Mouse (Mus musculus): ENCODE measurements around the gene Mtcl1.

The Mtcl1 gene

DNA sequence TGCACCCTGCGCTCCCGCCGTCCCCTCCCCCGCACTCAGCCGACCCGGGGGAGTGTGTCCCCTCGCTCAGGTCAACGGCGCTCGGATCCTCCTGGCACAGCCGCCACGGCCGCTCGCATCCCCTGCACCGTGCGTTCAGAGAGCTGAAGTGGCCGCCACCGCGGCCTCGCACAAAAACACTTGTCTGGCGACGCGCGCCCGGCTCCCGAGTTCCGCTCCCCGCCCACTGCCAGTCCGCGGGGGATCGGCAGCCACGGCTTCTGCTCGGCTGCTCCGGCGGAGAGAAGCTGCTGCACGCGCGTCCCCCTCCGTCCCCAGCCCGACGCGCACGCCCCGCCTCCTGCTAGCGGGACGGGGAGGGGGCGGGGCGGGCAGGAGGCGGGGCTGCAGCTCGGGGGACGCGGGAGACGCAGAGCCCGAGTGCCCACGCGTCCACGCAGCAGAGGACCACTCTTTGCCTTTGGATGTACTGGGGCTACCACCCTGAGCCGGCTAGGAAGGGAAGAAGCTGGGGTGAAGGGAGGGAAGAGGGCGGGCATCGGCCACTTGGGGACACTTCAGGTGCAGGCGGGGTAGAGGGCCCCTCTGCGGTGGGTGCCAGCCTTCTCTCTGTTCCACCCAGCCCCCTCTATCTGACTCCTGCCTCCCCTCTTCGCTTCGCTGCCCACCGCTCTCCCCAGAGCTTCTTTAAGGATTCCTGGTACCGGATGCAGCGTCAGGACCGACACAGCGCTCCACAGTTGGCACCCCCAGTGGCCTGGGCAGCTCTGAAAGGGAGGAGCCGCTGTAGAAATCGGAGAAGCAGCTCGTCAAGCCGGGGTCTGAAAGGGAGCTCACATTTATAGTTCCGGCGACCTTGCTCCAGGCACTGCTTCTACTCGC lies at the start of gene Mtcl1:
Gene Mtcl1 (minus strand): TSS at position 291 of the 882 bp plus-strand sequence.
- DNase-seq (ENCODE audit: low read depth) = peak; percentile 21

DNA sequence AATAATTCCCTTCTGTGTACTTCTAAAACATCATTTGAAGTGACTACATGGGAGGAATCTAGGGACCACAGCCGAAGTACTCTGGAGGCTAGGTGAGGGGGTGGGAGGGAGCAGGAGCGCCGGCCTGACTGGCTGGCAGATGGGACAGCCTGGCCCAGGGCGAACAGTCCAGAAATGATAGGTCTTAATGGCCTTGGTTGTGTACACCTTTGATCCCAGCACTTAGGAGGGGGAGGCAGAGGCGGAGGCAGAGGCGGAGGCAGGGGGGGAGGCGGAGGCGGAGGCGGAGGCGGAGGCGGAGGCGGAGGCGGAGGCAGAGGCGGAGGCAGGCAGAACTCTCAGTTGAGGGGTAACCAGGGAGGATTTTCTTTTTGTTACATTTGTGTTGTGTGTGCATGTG lies 49.0 kb upstream of the Mtcl1 start:
- no peak for DNase-seq (ENCODE audit: low read depth)

DNA sequence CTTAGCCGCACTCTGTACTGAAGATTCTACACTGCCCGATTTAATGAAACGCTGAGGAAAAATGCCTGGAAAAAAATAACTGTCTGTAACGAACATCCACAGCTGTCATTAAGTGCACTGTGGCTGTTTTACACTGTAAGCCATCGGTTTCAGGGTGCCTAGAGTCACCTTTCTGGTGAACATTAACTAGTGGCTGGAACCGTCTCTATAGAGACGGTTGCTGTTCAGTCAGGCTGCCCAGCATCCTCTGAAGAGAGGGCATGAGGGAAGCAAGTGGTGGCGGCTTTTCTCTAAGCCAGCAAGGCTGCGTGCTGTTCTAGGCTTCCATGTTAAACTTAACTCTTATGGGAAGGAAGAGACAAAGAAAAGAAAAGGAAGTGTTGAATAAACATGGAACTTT lies 47.0 kb upstream of the Mtcl1 start:
- DNase-seq (ENCODE audit: low read depth) = no peak

DNA sequence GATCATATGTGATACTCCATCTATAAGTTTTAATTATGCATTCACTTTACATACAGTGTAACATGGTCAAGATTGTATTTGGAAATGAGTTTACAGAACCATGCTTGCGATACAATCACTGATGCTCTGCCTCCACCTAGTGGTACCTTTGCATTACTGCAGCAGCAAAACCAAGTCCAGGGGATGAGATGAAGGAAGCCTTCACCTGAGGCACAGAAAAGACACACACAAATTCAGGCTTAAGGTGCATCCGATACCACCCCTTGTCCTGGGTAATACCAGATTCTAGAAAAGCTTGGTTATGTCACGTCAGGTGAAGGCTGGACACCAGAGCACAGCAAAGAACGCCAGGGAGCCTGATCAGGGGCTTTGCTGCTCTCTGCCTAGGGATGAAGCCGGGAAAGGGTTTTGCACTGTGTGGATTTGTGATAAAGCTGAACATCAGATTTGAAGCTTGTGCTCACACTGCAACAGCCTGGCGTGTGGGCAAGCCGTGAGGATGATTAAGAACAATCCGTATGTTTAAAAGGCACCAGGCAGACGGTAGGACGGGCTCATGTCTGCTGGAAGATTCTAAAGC lies 40.6 kb upstream of the Mtcl1 start:
- DNase-seq (ENCODE audit: low read depth) = peak; percentile 69

DNA sequence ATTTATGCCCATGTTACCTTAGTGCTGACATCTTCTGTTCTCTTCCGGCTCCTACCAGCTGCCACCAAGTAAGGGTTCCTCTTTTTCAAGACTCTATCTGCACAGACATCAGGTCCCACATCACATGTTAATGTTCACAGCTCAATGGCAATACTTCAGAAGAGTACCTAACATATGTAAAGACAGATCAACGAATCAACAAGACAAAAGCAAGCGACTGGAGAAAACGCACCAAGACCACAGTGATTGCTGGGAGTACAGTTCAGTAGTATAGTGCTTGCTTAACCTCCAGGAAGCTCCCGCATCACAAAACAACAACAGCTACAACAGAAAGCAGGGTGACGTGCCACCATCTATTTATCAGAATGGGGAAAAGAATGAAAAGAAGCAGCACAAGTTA lies 37.0 kb upstream of the Mtcl1 start:
- DNase-seq (ENCODE audit: low read depth) = no peak

DNA sequence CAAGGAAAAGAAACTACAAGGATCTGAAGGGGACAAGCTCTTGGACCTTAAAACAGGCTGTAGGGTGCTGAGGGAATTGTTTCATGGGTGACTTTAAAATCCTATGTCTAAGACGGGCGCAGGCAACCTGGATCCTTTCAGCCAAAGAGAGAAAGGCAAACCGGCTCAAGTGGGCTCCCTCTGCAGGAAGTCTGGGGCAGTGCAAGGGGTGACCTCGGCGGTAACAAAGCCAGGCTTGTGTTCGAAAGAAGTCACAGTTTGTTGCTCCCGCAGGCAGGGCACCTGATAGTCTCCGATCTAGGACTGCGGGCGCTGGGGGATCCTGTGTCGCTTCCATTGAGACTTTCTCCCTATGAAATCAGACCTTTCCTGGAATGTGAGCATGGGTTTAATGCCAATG lies 36.2 kb upstream of the Mtcl1 start:
- peak; percentile 55 for DNase-seq (ENCODE audit: low read depth)

DNA sequence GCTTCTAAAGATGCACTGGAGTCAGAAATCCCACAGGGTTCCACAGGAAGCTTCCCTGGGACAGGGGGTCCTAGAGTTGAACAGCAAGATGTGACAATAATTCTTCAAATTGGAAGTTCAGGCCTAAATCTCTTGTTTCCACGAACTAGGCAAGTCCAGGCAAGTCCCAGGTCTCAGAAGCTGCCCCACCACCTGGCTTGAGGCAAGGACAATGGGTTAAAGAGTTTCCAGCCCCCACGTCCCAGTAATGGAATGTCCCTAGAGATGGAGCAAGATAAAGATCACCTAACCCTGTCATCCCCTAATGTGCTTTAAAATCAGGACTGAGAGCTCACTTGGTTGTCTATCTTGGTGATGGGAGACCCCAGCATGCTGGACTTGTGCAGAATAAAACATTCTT lies 35.4 kb upstream of the Mtcl1 start:
- no peak for DNase-seq (ENCODE audit: low read depth)

DNA sequence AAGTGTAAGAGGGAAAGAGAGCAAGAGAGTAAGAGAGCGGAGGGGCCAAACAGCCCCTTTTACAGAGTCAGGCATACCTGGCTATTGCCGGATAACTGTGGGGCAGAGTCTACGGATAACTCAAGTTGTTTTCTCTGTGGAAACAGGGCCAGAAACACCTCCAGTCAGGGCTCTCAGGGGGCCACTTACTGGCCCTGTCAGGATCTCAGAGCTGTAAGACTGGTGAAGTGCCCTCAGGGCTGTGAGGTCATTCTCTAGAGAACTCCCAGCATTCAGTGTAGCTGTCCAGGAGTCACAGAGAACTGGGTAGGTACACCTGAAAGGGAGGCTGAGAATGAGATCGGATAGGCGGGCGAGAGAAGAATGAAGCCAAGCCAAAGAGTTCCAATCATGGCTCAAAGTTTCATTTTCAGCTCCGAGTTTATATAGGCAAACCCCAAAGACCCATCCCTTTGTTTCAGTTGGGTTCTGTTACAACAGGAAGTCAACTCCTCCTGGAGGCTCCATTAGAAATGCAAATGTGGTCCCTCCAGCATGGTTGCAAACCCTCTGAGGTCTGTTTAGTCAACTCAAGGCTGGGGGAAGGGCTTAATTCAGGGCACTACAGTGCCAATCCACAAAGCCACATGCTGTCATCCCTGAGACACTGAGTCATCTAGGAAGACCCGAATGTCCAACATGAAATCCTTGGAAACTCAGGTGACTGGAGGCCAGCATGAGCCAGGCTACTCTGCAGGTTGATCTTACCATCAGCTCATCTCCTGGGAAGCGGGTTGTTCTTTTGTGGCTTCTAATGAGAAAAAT lies 34.3 kb upstream of the Mtcl1 start:
- DNase-seq (ENCODE audit: low read depth) = no peak

DNA sequence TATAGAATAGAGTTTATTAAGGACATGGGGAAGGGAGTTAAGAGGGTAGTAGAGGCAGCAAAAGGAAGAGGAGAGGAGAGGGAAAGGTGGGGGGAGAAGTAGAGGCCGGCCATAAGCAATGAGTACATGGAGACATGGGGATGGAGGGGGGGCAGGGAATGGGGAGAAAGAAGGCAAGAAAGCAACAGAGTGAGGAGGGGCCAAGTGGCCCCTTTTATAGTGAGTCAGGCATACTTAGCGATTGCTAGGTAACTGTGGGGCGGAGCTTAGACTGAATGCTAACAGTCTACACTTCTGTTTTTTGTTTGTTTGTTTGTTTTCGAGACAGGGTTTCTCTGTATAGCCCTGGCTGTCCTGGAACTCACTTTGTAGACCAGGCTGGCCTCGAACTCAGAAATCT lies 31.7 kb upstream of the Mtcl1 start:
- no peak for DNase-seq (ENCODE audit: low read depth)

DNA sequence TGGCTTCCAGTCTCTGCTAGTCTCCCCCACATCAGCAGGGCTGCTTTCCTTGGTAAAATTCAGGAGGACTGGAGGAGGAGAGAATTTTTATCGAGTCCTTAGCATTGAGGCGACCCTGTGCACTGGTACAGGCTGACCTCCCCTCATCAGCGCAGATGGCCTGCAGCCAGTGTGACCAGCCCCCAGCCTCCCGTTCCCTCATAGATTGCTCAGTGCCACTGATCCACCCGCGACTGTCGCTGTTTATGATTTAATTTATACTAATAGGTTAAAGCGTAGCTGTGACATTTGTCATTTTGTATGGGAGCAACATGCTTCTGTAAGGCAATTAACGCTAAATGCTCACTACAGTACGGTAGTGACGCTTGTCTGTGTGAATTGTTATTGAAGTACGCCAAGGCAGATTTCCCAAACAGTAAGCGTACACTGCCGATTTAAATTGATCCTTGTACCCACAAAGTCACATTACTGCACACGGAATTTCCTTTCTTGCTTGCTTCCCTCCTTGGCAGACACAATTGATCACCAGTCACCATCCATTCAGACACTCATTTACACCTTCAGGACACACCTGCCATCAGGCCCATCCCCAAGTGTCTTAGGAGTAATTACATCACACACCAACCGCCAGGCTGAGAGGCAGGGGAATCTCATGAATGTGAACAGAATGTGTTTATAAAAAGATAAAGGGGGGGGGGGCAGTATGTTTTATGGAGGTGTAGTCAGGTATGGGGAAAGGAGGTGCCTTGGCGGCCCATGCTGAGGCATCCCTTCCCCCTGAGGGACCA lies 31.1 kb upstream of the Mtcl1 start:
- no peak for DNase-seq (ENCODE audit: low read depth)

DNA sequence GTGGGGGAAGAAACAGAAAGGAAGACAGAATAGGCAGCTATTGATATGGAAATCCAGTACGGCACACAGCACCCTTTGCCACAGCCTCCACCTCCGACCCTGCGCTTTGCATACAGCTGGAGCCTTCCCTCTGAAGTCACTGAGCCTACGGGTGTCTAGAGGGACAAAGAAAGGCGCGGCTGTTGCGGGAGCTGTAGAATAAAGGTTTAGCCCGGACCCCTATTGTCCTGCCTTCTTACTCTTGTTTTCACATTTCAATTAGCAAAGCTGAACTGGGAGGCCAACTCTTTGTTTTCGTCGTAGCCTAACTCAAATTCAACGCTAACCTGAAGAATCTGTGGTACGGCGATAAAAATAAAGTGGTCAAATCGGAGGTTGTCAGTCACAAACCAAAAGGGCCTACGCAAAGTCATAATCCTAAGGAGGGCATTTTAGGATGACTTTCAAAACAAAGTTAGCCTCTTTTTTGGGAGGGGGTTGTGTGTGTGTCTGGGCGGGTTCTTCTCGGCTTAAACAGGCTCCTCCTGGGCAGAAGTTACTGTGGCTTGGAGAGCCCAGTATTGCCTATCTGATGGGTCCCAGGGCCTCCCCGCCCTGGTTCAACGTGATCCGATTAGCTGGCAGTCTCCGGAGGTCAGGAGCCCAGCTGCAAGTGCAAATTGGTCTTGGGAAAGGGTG lies 30.4 kb upstream of the Mtcl1 start:
- no peak for DNase-seq (ENCODE audit: low read depth)

DNA sequence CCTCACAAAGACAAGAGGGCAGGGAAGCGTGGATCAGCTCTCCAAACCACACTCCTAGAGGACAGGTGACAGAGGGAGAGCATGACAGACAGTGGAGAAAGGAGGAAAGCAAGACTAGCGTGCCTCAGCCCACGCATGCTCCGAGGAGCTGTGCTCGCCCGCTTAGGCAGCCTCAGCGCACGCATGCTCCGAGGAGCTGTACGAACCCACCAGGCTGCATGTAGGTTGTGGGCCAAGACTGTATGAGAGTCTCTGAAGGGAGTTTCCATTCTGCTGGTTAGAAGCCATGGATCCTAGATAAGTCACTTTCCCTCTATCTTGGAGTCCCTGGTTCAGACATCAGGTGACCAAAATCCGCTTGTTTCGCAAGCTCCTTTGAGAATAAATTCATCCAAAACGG lies 29.8 kb upstream of the Mtcl1 start:
- DNase-seq (ENCODE audit: low read depth) = no peak

DNA sequence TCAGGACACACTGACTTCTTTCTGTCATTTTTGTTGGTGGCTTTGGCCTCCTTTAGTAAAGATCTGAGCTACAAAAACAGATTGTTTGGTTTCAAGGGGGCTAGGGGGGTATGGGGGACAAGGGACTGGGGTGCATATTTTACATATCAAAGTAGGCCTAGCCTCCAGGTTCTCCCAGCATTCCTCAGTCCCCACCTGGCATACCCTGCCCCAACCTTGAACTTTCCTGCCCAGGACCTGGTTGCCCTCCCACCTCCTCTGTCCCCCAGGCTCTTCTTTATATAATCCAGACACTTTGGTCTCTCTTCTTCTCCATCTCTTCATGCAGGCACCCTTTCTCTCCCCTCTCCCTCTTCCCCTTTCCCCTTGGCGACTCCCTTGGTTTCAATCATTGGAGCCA lies 23.7 kb upstream of the Mtcl1 start:
- no peak for DNase-seq (ENCODE audit: low read depth)

DNA sequence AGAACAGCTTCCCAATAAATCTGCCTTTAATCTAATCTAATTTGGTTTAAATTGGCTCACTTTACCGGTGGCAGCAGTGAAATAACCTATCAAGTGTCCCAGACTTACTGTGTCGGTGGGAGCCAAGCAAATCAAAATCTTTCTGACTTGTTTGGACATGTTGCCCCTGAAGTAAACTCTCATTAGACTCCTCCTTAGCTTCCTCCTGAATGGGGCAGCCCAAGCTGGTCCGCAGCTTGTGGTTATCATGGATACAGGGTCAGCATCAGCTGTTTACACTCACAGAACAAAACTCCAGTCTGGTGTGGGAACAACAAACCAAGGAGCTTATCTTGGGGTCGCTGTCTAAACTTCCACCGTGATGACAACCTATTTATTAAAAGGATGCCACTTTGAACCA lies 22.2 kb upstream of the Mtcl1 start:
- no peak for DNase-seq (ENCODE audit: low read depth)

DNA sequence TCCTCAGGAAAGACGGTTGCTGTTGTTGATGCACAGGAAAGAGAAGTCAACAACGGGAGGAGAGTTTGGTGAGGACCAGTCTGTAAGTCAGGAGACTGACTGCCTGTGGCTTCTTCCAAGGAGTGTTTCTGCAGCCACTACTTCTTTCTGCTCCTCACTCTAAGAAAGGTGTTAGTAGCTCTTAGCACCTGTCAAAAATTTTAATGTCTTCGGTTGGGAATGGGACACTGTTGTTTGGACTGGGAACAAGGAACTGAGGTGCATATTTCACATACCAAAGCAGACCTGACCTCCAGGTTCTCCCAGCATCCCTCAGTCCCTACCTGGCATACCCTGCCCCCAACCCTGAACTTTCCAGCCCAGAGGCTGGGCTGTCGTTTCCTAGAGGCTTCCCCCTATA lies 21.7 kb upstream of the Mtcl1 start:
- DNase-seq (ENCODE audit: low read depth) = no peak

DNA sequence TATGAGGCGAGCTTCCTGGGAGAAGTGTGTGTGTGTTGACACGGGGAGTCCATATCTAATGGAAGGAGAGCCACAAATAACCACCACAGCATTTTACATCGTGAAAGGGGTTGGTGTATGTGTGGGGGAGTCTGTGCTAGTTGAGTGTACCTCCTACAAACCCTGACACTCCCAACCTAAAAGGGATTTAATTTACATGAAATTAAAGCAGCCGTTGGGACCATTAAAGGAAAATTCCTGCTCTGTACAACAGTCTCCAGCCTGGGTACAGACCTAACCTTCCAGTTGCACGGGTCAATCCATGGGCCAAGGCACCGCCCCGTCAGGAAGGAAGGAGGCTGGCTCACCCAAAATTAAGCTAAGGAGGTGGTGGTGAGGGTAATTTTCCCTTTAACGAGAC lies 20.5 kb upstream of the Mtcl1 start:
- no peak for DNase-seq (ENCODE audit: low read depth)

DNA sequence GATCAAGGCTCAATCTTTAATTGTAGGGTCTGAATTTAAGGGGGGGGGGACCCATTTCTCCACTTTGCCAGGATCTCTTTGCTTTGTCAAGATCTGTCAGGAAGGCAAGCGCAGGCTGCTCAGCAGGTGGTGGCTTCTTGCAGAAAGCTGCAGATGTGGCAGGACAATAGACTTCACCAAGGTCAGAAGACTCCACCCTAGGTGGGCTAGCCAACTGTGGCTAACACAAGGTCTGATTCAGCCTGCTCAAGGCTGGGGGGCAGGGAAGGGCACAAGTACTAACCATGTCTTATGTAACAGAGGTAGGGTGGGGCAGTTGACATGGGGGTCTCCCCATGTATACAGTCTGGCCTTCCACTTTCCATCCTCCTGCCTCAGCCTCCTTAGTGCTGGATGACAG lies 7.7 kb upstream of the Mtcl1 start:
- no peak for DNase-seq (ENCODE audit: low read depth)

DNA sequence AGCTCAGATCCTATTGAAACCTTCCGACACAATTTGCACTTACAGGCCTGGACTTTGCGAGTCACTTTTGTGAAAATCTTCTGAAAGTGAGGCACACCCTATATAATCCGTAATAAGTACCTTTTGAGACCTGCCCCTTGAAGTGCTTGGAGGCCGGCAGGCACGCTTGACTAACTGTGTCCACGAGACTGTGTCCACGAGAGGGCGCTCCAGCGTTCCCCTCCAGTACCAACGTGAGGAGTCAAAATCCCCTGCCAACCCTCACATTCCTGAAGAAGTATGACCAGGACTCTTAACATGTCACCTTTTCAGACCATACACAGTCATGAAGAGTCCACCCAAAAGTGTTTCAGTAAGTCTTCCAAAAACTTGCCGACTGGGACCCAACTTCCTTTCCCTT lies 1.6 kb upstream of the Mtcl1 start:
- DNase-seq (ENCODE audit: low read depth) = peak; percentile 56

DNA sequence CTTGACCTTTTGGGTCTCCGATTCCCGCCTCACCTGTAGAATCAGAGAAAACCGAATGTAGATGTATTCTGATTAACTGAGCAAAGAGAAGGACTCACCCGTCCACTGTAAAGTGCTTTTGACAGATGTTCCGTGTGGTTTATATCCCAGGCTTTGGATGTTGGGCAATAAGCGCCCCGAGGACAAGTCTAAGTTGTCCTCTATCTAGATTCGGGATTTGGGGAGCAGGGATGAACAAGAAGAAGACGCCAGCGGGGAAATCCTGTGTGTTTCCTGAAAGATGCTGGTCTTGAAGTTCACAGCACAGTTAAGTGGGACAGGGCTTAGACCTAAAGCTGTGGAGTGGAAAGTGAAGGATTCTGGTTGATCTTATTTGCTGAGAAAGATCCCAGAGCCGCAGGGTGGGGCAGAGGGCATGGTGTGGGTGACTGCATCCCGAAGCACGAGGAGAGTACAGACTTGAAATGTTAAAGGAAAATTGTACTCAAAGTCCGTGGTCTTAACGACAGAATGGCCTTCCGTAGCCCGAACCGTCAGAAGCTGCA lies 1.0 kb upstream of the Mtcl1 start:
- DNase-seq (ENCODE audit: low read depth) = peak; percentile 2

DNA sequence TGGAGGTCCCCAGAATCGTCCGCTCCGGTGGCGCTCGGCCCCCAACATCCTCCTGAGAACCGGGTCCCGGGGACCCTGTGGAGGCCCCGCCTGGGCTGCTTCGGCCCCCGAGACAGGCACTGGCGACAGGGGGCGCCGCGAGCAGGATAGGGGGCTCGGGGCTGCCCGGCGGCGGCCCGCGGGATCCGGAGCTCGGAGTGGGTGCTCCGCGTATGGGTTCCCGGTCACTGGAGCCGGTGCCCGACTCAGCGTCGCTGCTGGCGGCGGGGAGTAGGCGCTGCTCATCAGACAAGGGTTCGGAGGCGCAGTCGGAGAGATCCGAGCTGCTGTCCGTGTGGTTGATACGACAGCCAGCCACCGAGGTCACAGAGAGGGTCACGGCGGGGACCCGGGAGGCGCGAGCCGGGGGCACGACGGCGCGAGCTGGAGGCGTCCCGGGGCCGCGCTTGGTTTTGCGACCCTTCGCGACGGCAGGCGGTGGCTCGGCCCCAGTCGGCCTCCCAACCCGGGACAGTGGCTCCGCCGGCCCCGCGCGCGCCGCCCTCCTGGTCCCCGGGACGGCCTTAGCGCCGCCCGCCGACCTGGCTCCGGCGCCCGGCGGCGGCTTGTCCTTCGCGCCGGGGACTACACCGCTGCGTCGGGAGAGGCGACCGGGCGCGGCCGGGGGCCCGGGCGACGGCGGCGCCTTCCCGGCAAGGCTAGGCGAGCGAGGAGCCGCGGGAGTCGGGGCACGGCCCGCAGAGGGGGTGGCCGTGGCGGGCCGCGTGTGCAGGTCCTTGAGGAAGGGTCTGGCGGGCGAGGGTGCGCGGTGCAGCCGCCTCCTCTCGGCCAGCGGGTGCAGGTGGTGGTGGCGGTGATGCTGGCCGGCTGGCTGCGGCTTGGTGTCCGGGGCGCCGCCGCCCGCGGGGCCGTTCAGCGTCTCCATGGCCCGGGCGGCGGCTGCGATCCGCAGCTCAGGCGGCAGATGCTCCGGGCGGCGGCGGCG lies 837 bp downstream of the Mtcl1 start:
- DNase-seq (ENCODE audit: low read depth) = no peak

Data from naive thymus-derived CD4-positive, alpha-beta T cell, adult 2 months (primary cell).